Mouse (Mus musculus): ENCODE data around the gene BC048679. TPM values are rescaled to one million over a fixed set of nuclear protein-coding genes. Genes with fewer than 3 reads are reported as not detected.
A peak's percentile ranks its signal among the peaks of the same experiment; 100 is the strongest.
"Not testable (repeated sequence)": the region's sequence is repeated elsewhere in the genome, so short reads cannot be mapped to it uniquely, and the experiment has no call there.

The BC048679 gene
- polyA plus RNA-seq, 1 experiment: not detected

DNA sequence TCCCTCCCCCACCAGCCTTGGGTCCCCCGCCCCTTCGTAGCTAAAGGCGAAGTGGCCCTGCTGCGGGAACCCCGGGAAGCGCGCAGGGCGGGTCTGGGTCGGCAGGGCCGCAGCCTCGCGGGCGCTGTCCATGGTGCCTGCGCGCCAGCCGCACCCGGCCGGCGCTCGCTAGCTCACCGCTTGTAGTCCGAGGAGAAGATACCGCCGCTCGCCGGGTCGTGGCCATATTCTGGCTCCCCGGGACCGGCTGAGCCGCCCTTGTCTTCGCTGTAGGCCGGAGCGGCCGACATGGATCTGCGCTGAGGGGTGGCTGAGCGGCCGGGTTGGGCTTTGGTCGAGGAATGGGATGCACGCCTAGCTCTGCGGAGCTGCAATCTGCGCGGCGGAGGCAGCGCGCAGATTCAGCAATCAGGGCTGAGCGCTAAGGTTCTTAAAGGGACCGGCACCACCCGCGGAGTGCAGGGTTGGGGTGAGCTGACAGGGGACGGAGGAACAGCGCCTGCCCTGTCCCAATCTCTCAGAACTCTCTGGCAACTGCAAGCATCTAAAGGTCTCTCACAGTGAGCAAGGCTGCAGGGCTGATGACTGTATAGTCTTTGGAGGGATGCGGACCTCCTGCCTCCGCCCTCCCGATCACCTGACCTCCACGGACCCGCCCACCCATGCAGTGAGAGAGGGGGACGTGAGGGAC, 4.6 kb downstream of the BC048679 start, which contains the start of gene Ap3b2:
TSS of gene Ap3b2 (minus strand) at position 595 of the 691 bp plus-strand sequence.
- peaks cover 12% of the 10 kb centered on the region for H3K4me1 ChIP-seq (ENCODE audit: control insufficient read depth, insufficient read depth, low read length)
- H3K27me3 ChIP-seq (ENCODE audit: control insufficient read depth, insufficient read depth, low read length): no peaks in the 10 kb centered on the region
- peak within 1 kb of the TSS; percentile 90 for H3K27ac ChIP-seq (ENCODE audit: insufficient read depth, low read length)
- peak; percentile 84 to 90 for DNase-seq
- peak within 1 kb of the TSS; percentile 92 for H3K4me3 ChIP-seq (replicated peaks; ENCODE audit: insufficient read depth, low read depth, low read length)
- 1% methylated on average over 57 of the region's 57 CpGs for WGBS
- peak; percentile 85; the same call in 1 of the 2 replicates for TF ChIP-seq POLR2A (IDR thresholded peaks at IDR 0.05; ENCODE audit: borderline replicate concordance, insufficient read depth, low read length)
- TF ChIP-seq CTCF (IDR thresholded peaks at IDR 0.05; ENCODE audit: borderline replicate concordance, insufficient read depth, low read depth, low read length): no peak

GRCm38 (mm10) chr7:81492628-81493027, 5.5 kb downstream of the BC048679 start:
- WGBS: 18% methylated on average over 9 of the region's 9 CpGs
- peaks cover 12% of the 10 kb centered on the region for H3K4me1 ChIP-seq (ENCODE audit: control insufficient read depth, insufficient read depth, low read length)
- peak overlapping the region; percentile 90 for H3K27ac ChIP-seq (ENCODE audit: insufficient read depth, low read length)
- H3K4me3 ChIP-seq (replicated peaks; ENCODE audit: insufficient read depth, low read depth, low read length): peak overlapping the region; percentile 92
- peak in 1 of 2 experiments; percentile 24 for DNase-seq
- H3K27me3 ChIP-seq (ENCODE audit: control insufficient read depth, insufficient read depth, low read length): no peaks in the 10 kb centered on the region
- no peak for TF ChIP-seq POLR2A (IDR thresholded peaks at IDR 0.05; ENCODE audit: borderline replicate concordance, insufficient read depth, low read length)
- no peak for TF ChIP-seq CTCF (IDR thresholded peaks at IDR 0.05; ENCODE audit: borderline replicate concordance, insufficient read depth, low read depth, low read length)

DNA sequence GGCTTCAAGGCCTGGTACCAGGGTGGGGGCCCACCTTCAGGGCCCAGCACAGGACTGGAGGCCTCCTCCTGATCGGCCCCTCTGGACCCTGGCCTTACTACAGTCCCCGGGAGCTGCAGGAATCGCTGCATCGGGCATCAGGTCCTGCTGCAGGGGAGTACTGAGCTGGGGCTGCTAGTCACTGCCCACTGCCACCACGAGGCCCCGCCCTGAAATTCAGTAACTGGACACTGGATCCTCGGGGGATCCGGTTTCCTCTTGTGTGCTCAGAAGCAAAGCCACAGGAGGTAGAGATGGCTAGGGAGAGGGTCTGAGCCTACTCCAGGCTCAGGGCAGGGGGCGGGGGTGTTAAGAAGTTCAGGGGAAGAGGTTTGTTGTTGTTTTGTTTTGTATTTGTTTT, 8.4 kb downstream of the BC048679 start:
- WGBS: 23% methylated on average over 9 of the region's 9 CpGs
- Histone ChIP-seq H3K27ac (ENCODE audit: insufficient read depth, low read length) (no peak overlapping the region), H3K4me1 (ENCODE audit: control insufficient read depth, insufficient read depth, low read length) (peaks cover 12% of the 10 kb centered on the region), H3K27me3 (ENCODE audit: control insufficient read depth, insufficient read depth, low read length) (no peaks in the 10 kb centered on the region), H3K4me3 (replicated peaks; ENCODE audit: insufficient read depth, low read depth, low read length) (no peak overlapping the region)
- DNase-seq: no peak
- TF ChIP-seq CTCF (IDR thresholded peaks at IDR 0.05; ENCODE audit: borderline replicate concordance, insufficient read depth, low read depth, low read length): no peak
- no peak for TF ChIP-seq POLR2A (IDR thresholded peaks at IDR 0.05; ENCODE audit: borderline replicate concordance, insufficient read depth, low read length)

GRCm38 (mm10) chr7:81480800-81481199, 17.3 kb downstream of the BC048679 start:
- Histone ChIP-seq H3K4me1 (ENCODE audit: control insufficient read depth, insufficient read depth, low read length) (no peaks in the 10 kb centered on the region; the same call in 1 of the 2 replicates), H3K27ac (ENCODE audit: insufficient read depth, low read length) (no peak overlapping the region), H3K4me3 (replicated peaks; ENCODE audit: insufficient read depth, low read depth, low read length) (no peak overlapping the region), H3K27me3 (ENCODE audit: control insufficient read depth, insufficient read depth, low read length) (no peaks in the 10 kb centered on the region)
- 25% methylated on average over 8 of the region's 8 CpGs for WGBS
- TF ChIP-seq CTCF (IDR thresholded peaks at IDR 0.05; ENCODE audit: borderline replicate concordance, insufficient read depth, low read depth, low read length) (no peak), POLR2A (IDR thresholded peaks at IDR 0.05; ENCODE audit: borderline replicate concordance, insufficient read depth, low read length) (no peak)
- DNase-seq: peak in 1 of 2 experiments; percentile 51

- Histone ChIP-seq H3K4me3 (replicated peaks; ENCODE audit: insufficient read depth, low read depth, low read length) (no peak overlapping the region), H3K27me3 (ENCODE audit: control insufficient read depth, insufficient read depth, low read length) (no peaks in the 10 kb centered on the region)
- 91% methylated on average over 3 of the region's 3 CpGs for WGBS
Observed at GRCm38 (mm10) chr7:81479531-81480090, 18.5 kb downstream of the BC048679 start.

GRCm38 (mm10) chr7:81478261-81478660, 19.8 kb downstream of the BC048679 start:
- H3K27me3 ChIP-seq (ENCODE audit: control insufficient read depth, insufficient read depth, low read length); H3K27ac ChIP-seq (ENCODE audit: insufficient read depth, low read length); H3K4me3 ChIP-seq (replicated peaks; ENCODE audit: insufficient read depth, low read depth, low read length); DNase-seq; H3K4me1 ChIP-seq (ENCODE audit: control insufficient read depth, insufficient read depth, low read length): not testable (repeated sequence)

More at GRCm38 (mm10) chr7:81479531-81480090, 18.5 kb downstream of the BC048679 start:
- Histone ChIP-seq H3K27ac (ENCODE audit: insufficient read depth, low read length) (no peak overlapping the region), H3K4me1 (ENCODE audit: control insufficient read depth, insufficient read depth, low read length) (no peaks in the 10 kb centered on the region; the same call in 1 of the 2 replicates)
- DNase-seq: no peak
- TF ChIP-seq POLR2A (IDR thresholded peaks at IDR 0.05; ENCODE audit: borderline replicate concordance, insufficient read depth, low read length) (no peak), CTCF (IDR thresholded peaks at IDR 0.05; ENCODE audit: borderline replicate concordance, insufficient read depth, low read depth, low read length) (no peak)

DNA sequence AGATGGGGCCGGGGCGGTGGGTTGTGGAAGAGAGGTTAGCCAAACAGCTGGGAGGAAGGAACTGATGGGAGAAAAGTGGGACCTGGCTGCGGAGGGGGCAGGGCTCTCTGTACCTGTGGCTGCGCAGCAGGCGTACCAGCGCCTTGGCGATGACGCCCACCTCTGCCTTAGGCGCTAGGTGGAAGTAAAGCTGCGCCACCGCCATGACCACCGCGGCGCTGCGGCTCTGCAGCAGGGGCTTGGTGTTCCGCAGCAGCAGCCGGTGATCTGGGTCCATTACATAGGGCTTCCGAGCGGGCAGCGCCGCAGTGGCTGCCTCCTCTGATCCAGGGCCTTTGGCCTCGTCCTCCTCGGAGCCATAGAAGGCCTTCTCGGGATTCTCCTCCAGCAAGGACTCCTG, 21.2 kb downstream of the BC048679 start:
- Histone ChIP-seq H3K27ac (ENCODE audit: insufficient read depth, low read length) (no peak overlapping the region), H3K27me3 (ENCODE audit: control insufficient read depth, insufficient read depth, low read length) (no peaks in the 10 kb centered on the region), H3K4me3 (replicated peaks; ENCODE audit: insufficient read depth, low read depth, low read length) (no peak overlapping the region), H3K4me1 (ENCODE audit: control insufficient read depth, insufficient read depth, low read length) (no peaks in the 10 kb centered on the region)
- TF ChIP-seq CTCF (IDR thresholded peaks at IDR 0.05; ENCODE audit: borderline replicate concordance, insufficient read depth, low read depth, low read length) (no peak), POLR2A (IDR thresholded peaks at IDR 0.05; ENCODE audit: borderline replicate concordance, insufficient read depth, low read length) (no peak)
- DNase-seq: no peak
- 60% methylated on average over 24 of the region's 24 CpGs for WGBS

DNA sequence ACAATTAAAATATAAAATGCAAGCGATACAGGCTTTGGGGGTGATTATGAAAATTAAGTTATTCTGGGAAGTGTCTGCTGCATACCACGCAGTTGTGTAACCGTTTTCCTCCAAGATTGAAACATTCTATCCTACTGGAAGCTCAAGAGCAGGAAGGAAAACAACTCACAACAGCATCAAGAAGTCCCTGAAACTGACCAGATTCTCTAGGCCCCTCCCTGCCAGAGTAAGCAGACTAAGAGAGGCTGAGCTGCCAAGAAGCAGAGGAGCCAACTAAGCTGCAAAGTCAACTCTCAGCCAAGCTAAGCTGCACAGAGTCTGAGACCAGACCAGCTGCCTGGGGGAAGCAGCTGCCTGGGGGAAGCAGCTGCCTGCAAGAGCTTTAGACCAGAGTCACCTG, 22.9 kb downstream of the BC048679 start:
- Histone ChIP-seq H3K4me1 (ENCODE audit: control insufficient read depth, insufficient read depth, low read length) (no peaks in the 10 kb centered on the region), H3K4me3 (replicated peaks; ENCODE audit: insufficient read depth, low read depth, low read length) (no peak overlapping the region), H3K27me3 (ENCODE audit: control insufficient read depth, insufficient read depth, low read length) (no peaks in the 10 kb centered on the region), H3K27ac (ENCODE audit: insufficient read depth, low read length) (no peak overlapping the region)
- DNase-seq: no peak
- 84% methylated on average over 3 of the region's 3 CpGs for WGBS
- TF ChIP-seq POLR2A (IDR thresholded peaks at IDR 0.05; ENCODE audit: borderline replicate concordance, insufficient read depth, low read length): no peak
- TF ChIP-seq CTCF (IDR thresholded peaks at IDR 0.05; ENCODE audit: borderline replicate concordance, insufficient read depth, low read depth, low read length): no peak

Data from cerebellum, adult 2 months (tissue).